ENCODE assay signal across 16 mouse cellular contexts in the genomic region with DNA sequence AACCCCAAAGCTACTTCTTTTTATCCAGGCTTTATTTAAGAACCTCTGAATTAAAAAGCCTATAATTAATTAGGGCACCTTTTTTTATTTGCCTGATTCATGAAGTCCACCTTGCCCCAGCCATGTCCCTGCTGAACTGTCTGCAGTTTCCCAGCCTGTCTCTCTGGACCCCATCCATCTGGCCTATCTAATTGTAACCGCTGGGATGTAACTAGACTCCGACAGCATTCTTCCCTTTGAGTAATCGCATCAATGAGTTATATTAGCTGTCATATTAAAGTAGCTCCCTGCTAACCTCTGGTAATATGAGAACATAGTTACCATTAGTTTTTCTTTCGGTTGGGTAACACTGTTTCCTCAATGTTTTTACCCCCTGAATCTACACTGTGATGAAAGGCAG.
DNase-seq lines count a peak whose midpoint lies in the region; ATAC-seq lines count a peak whose summit lies in the region.
"Had no signal": no experiment of that assay in that cellular context is flagged by ENCODE, and none has a peak within 500 bp of the region (broad histone marks: within the 10 kb centered on the region; RNA-seq: fewer than 3 reads in every experiment).

No protein-coding gene starts in this region.

- H3K9ac ChIP-seq in neural tube, embryonic 13.5 days: no peak overlapping the region
- H3K9ac ChIP-seq: liver, embryonic 13.5 days; midbrain, embryonic 13.5 days had no signal

- H3K27me3 ChIP-seq in neural tube, embryonic 13.5 days: no peaks in the 10 kb centered on the region
- H3K27me3 ChIP-seq: midbrain, embryonic 13.5 days had no signal

- no peaks in the 10 kb centered on the region for H3K36me3 ChIP-seq in neural tube, embryonic 13.5 days
- H3K36me3 ChIP-seq: liver, embryonic 13.5 days; midbrain, embryonic 13.5 days had no signal

- intact Hi-C loops in heart, postnatal 10 days (cut with DNase I): no loop called here
- intact Hi-C loops in left cerebral cortex, postnatal 10 days (cut with DNase I): no loop called here

- no peak overlapping the region for H3K4me2 ChIP-seq in neural tube, embryonic 13.5 days
- H3K4me2 ChIP-seq: heart, embryonic 11.5 days; liver, embryonic 13.5 days; midbrain, embryonic 13.5 days had no signal

- ATAC-seq in neural tube, embryonic 13.5 days (ENCODE audit: low read depth): 0 out of 2 replicates have a peak, but pooled peaks have one; percentile 59
- ATAC-seq: CD4-positive, CD25-positive, alpha-beta regulatory T cell, adult 4 months; hindbrain, embryonic 16.5 days; midbrain, embryonic 13.5 days had no signal

- no peak overlapping the region for H3K4me3 ChIP-seq in neural tube, embryonic 13.5 days
- H3K4me3 ChIP-seq: erythroblast, embryonic 14.5 days; liver, embryonic 13.5 days; midbrain, embryonic 13.5 days had no signal

- peaks cover 7% of the 10 kb centered on the region; the same call in 1 of the 2 replicates for H3K4me1 ChIP-seq in neural tube, embryonic 13.5 days (replicated peaks)
- H3K4me1 ChIP-seq: midbrain, embryonic 13.5 days had no signal

- no peaks in the 10 kb centered on the region for H3K9me3 ChIP-seq in neural tube, embryonic 13.5 days
- H3K9me3 ChIP-seq: liver, embryonic 13.5 days; midbrain, embryonic 13.5 days had no signal

- no peak overlapping the region for H3K27ac ChIP-seq in neural tube, embryonic 13.5 days (replicated peaks)
- H3K27ac ChIP-seq: liver, embryonic 13.5 days; midbrain, embryonic 13.5 days had no signal

- WGBS in neural tube, embryonic 13.5 days: 49% methylated on average over 4 of the region's 4 CpGs

- DNase-seq in heart, postnatal 10 days: peak; percentile 15 to 19
- DNase-seq in heart, adult 11 months: no peak
- DNase-seq in neural tube, embryonic 10.5 days (ENCODE audit: extremely low spot score, low spot score): no peak
- peak; percentile 28 for DNase-seq in fibroblast of lung, adult 2 months (ENCODE audit: low read depth)
- no peak for DNase-seq in left cerebral cortex, postnatal 10 days (ENCODE audit: extremely low spot score in 1 of 2, low spot score in 2 of 2)
- DNase-seq in frontal cortex, adult 2 months (ENCODE audit: extremely low spot score in 1 of 2, low spot score in 1 of 2): no peak
- DNase-seq: cerebellum, adult 9-11 months; liver, embryonic 13.5 days; right cerebral cortex, adult 18-20 months; thymus, postnatal 36 days had no signal

Comparison
In these comparisons a context has a peak if more than half of its experiments do, and no peak if none do; other contexts are left out.
1. DNase-seq: peak in heart, postnatal 10 days (2 of 2) and fibroblast of lung, adult 2 months (single experiment); none in heart, adult 11 months (single experiment), neural tube, embryonic 10.5 days (single experiment), left cerebral cortex, postnatal 10 days (0 of 2) and frontal cortex, adult 2 months (0 of 2).